Mouse (Mus musculus): ENCODE measurements at regions not wholly inside any gene's neighbourhood (a gene's known extent, or its start where the extent isn't known, plus 50 kb on each side); places are given as distances from the start of the nearest gene placed in this dataset.

- no peak for TF ChIP-seq POLR2A (IDR thresholded peaks at IDR 0.05; ENCODE audit: insufficient read depth, low read length)
- TF ChIP-seq EP300 (IDR thresholded peaks at IDR 0.05; ENCODE audit: insufficient read depth, low read depth, low read length), result no peak
- TF ChIP-seq CTCF (IDR thresholded peaks at IDR 0.05; ENCODE audit: low read depth, low read length), result no peak
Observed at GRCm38 (mm10) chr13:101504241-101504640, 263.8 kb downstream of the Pik3r1 start.

Data from ES-Bruce4 (cell line).